Mouse (Mus musculus): ENCODE results near the gene 2010300C02Rik.

- TF ChIP-seq CTCF (conservative IDR thresholded peaks at IDR 0.05; ENCODE audit: low read length) (no peak), NANOG (IDR thresholded peaks at IDR 0.05; ENCODE audit: borderline replicate concordance, low read length) (no peak), POU5F1 (IDR thresholded peaks at IDR 0.05; ENCODE audit: borderline replicate concordance, low read length) (no peak)
Measured at GRCm38 (mm10) chr1:37740161-37740802, 20.4 kb upstream of the 2010300C02Rik start.
